Mouse (Mus musculus): Measurements from ENCODE around the gene Saysd1.
"Not testable (repeated sequence)": the region's sequence is repeated elsewhere in the genome, so short reads cannot be mapped to it uniquely, and the experiment has no call there.

The Saysd1 gene

GRCm38 (mm10) chr14:20041836-20042235, 96.5 kb downstream of the Saysd1 start:
- no peak for DNase-seq (ENCODE audit: low spot score in 2 of 2)

GRCm38 (mm10) chr14:20040976-20041375, 97.4 kb downstream of the Saysd1 start:
- DNase-seq (ENCODE audit: low spot score in 2 of 2) = no peak

GRCm38 (mm10) chr14:20039795-20040194, 98.5 kb downstream of the Saysd1 start:
- no peak for DNase-seq (ENCODE audit: low spot score in 2 of 2)

GRCm38 (mm10) chr14:20032738-20033116, 105.6 kb downstream of the Saysd1 start:
- DNase-seq (ENCODE audit: low spot score in 2 of 2) = no peak

- DNase-seq (ENCODE audit: low spot score in 2 of 2) = no peak
These were observed 106.2 kb downstream of the Saysd1 start for GRCm38 (mm10) chr14:20032016-20032737.

- no peak for DNase-seq (ENCODE audit: low spot score in 2 of 2)
These were observed 108.7 kb downstream of the Saysd1 start for GRCm38 (mm10) chr14:20029606-20030005.

GRCm38 (mm10) chr14:20027475-20027874, 110.9 kb downstream of the Saysd1 start:
- not testable (repeated sequence) for DNase-seq (ENCODE audit: low spot score in 2 of 2)

Measured in urinary bladder, postnatal 36 days (tissue).